Mouse (Mus musculus) embryonic facial prominence, embryonic 10.5 days (tissue): Measurements from ENCODE around the gene Gm5415. TPM values are rescaled to one million over a fixed set of nuclear protein-coding genes. Genes with fewer than 3 reads are reported as not detected.
"Not testable (repeated sequence)": the region's sequence is repeated elsewhere in the genome, so short reads cannot be mapped to it uniquely, and the experiment has no call there.

Experiments
- DNase-seq: peaks from one replicate; pipeline ENCODE4 v3.0.0-alpha.2; 2017; ENCODE audit warnings: low spot score
- H3K27ac ChIP-seq: fragments of 300-500 bp; sonication (generic); replicated peaks from 2 replicates; pipeline ENCODE4 v1.5.1; 2016; ENCODE audit warnings: mild to moderate bottlenecking
- H3K27me3 ChIP-seq: fragments of 300-500 bp; sonication (generic); replicated peaks from 2 replicates; pipeline ENCODE4 v1.6.1; 2016; ENCODE audit warnings: low read depth, mild to moderate bottlenecking; ENCODE audit not compliant: poor library complexity, severe bottlenecking
- H3K36me3 ChIP-seq: fragments of 300-500 bp; sonication (generic); replicated peaks from 2 replicates; pipeline ENCODE4 v1.6.1; 2016; ENCODE audit warnings: mild to moderate bottlenecking, moderate library complexity
- H3K4me1 ChIP-seq: fragments of 300-500 bp; sonication (generic); 2 replicates; pipeline ENCODE4 v1.6.1; 2016
- H3K4me3 ChIP-seq: fragments of 300-500 bp; sonication (generic); 2 replicates; pipeline ENCODE4 v1.5.1; 2016; ENCODE audit warnings: mild to moderate bottlenecking, moderate library complexity
- H3K9me3 ChIP-seq: fragments of 300-500 bp; sonication (generic); 2 replicates; pipeline ENCODE4 v1.6.1; 2016; ENCODE audit warnings: mild to moderate bottlenecking
- WGBS: fragments of 180-500 bp; shearing (Covaris S2); methylation state at CpG from one replicate; pipeline ENCODE4 v1.1.7; 2016; 5-methylcytosine and 5-hydroxymethylcytosine counted together
- polyA plus RNA-seq: library from polyadenylated mRNA; unstranded; fragments of >200 nt; fragmentation: Nextera tagmentation; extraction: Ambion mirVana; gene quantifications from 2 replicates; pipeline ENCODE4 v1.2.1, GENCODE M21; 2016

The Gm5415 gene
- polyA plus RNA-seq: 0.04 and 0.06 TPM in 2 replicates

- WGBS: 73% methylated on average over 3 of the region's 7 CpGs
- H3K27me3 ChIP-seq, H3K36me3 ChIP-seq, DNase-seq, H3K4me1 ChIP-seq, H3K4me3 ChIP-seq, H3K27ac ChIP-seq, H3K9me3 ChIP-seq: not testable (repeated sequence)
These were observed at the start of gene Gm5415 for GRCm38 (mm10) chr1:32547194-32547593. TSS of gene Gm5415 (minus strand) at chr1:32547294.

GRCm38 (mm10) chr1:32568901-32569300 lies 21.8 kb upstream of the Gm5415 start:
- DNase-seq: no peak
- no peaks in the 10 kb centered on the region for H3K27me3 ChIP-seq
- no peaks in the 10 kb centered on the region for H3K36me3 ChIP-seq
- no peaks in the 10 kb centered on the region for H3K4me1 ChIP-seq
- 89% methylated on average over 2 of the region's 2 CpGs for WGBS
- no peak overlapping the region for H3K4me3 ChIP-seq
- no peak overlapping the region for H3K27ac ChIP-seq
- H3K9me3 ChIP-seq: no peaks in the 10 kb centered on the region

- Histone ChIP-seq H3K9me3 (no peaks in the 10 kb centered on the region), H3K27ac (no peak overlapping the region), H3K4me1 (no peaks in the 10 kb centered on the region), H3K27me3 (no peaks in the 10 kb centered on the region), H3K36me3 (no peaks in the 10 kb centered on the region), H3K4me3 (no peak overlapping the region)
- 65% methylated on average over 4 of the region's 4 CpGs for WGBS
- no peak for DNase-seq
These were observed 6.8 kb upstream of the Gm5415 start for GRCm38 (mm10) chr1:32553925-32554324.

GRCm38 (mm10) chr1:32553459-32553858 lies 6.4 kb upstream of the Gm5415 start:
- DNase-seq: no peak
- H3K36me3 ChIP-seq: no peaks in the 10 kb centered on the region
- H3K27me3 ChIP-seq: no peaks in the 10 kb centered on the region
- H3K9me3 ChIP-seq: no peaks in the 10 kb centered on the region
- WGBS: 90% methylated on average over 3 of the region's 3 CpGs
- H3K27ac ChIP-seq: no peak overlapping the region
- no peaks in the 10 kb centered on the region for H3K4me1 ChIP-seq
- no peak overlapping the region for H3K4me3 ChIP-seq

- Histone ChIP-seq H3K27me3 (no peaks in the 10 kb centered on the region), H3K27ac (no peak overlapping the region), H3K36me3 (no peaks in the 10 kb centered on the region), H3K4me1 (no peaks in the 10 kb centered on the region), H3K9me3 (no peaks in the 10 kb centered on the region), H3K4me3 (no peak overlapping the region)
- DNase-seq: no peak
- WGBS: 91% methylated on average over 6 of the region's 6 CpGs
These were observed 43.7 kb downstream of the Gm5415 start for GRCm38 (mm10) chr1:32503381-32503780.
